In the genomic region with DNA sequence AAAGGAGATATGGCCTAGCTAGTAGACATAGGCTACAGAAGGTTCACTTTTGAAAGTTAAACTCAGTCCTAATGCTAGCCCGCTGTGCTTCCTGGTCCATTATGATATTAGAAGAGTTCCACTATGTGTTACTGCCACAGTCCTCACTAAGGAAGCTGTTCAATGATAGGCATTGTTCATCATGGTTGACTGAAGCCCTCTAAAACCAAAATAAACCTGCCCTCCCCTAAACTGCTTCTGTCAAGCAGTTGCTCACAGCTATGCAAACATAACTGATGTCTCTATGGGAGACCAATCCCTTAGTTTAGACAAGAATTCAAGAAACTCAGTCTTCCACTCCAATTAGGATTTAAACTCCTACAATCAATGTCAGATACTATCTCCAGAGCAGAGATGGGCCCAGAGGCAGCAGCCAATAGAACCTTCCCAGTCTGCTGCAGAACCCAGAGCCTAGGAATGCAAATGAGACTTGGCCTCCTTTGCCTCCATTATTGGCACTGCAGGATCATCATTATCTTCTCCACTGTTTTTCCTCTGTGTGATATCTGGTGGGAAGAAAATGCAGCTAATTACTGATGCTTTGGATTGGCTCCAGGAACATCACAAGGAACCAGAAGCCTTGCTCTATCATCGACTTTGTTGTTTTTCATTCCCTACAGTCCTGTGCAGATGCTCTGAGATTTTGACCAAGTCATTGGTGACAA, we compare ENCODE assay signal across 24 mouse cellular contexts.
A peak's percentile ranks its signal among the peaks of the same experiment; 100 is the strongest.
DNase-seq lines count a peak whose midpoint lies in the region; ATAC-seq and TF ChIP-seq lines count a peak whose summit lies in the region.
"Had no signal": no experiment of that assay in that cellular context is flagged by ENCODE, and none has a peak within 500 bp of the region (broad histone marks: within the 10 kb centered on the region; RNA-seq: fewer than 3 reads in every experiment).

No protein-coding gene starts in this region.

- no peaks in the 10 kb centered on the region for H3K36me3 ChIP-seq in forebrain, postnatal 0 days (ENCODE audit: insufficient read depth)
- no peaks in the 10 kb centered on the region for H3K36me3 ChIP-seq in forebrain, embryonic 12.5 days (replicated peaks)
- H3K36me3 ChIP-seq in splenic B cell, adult 2 months (ENCODE audit: control insufficient read depth, insufficient read depth, low read length, poor library complexity, severe bottlenecking): peaks cover 8% of the 10 kb centered on the region
- H3K36me3 ChIP-seq: embryonic facial prominence, embryonic 10.5 days; heart, embryonic 13.5 days; hindbrain, embryonic 12.5 days; midbrain, embryonic 12.5 days; neural tube, embryonic 13.5 days; stomach, embryonic 15.5 days had no signal

- DNase-seq in forebrain, postnatal 0 days: no peak
- DNase-seq in retina, postnatal 1 day: peak; percentile 1
- no peak for DNase-seq in retina, embryonic 14.5 days (ENCODE audit: low spot score)
- DNase-seq in splenic B cell, adult 2 months (ENCODE audit: low read depth, low spot score): peak; percentile 50
- DNase-seq in layer of hippocampus, adult 9-11 months: no peak
- DNase-seq: adrenal gland, adult 8-10 months; cerebellum, adult 11 months; cerebellum, adult 9-11 months; gastrocnemius, postnatal 25 days; heart, adult 18-20 months; heart, postnatal 14 days; kidney, adult 18-20 months; kidney, postnatal 4 days; thymus, postnatal 25 days had no signal

- no peak overlapping the region for H3K4me2 ChIP-seq in forebrain, postnatal 0 days (ENCODE audit: low read depth)
- H3K4me2 ChIP-seq in forebrain, embryonic 12.5 days: no peak overlapping the region
- H3K4me2 ChIP-seq: heart, embryonic 13.5 days; hindbrain, embryonic 12.5 days; midbrain, embryonic 12.5 days; neural tube, embryonic 13.5 days; stomach, embryonic 15.5 days had no signal

- no peaks in the 10 kb centered on the region for H3K4me1 ChIP-seq in forebrain, postnatal 0 days (ENCODE audit: insufficient read depth)
- H3K4me1 ChIP-seq in forebrain, embryonic 12.5 days: no peaks in the 10 kb centered on the region
- H3K4me1 ChIP-seq in bone marrow, adult 2 months (ENCODE audit: control insufficient read depth, insufficient read depth, low read length): peaks cover 4% of the 10 kb centered on the region; the same call in 1 of the 2 replicates
- H3K4me1 ChIP-seq: embryonic facial prominence, embryonic 10.5 days; heart, embryonic 13.5 days; hindbrain, embryonic 12.5 days; midbrain, embryonic 12.5 days; neural tube, embryonic 13.5 days; stomach, embryonic 15.5 days had no signal

- no peak overlapping the region for H3K9ac ChIP-seq in forebrain, postnatal 0 days
- no peak overlapping the region for H3K9ac ChIP-seq in forebrain, embryonic 12.5 days
- H3K9ac ChIP-seq: heart, embryonic 13.5 days; hindbrain, embryonic 12.5 days; midbrain, embryonic 12.5 days; neural tube, embryonic 13.5 days; stomach, embryonic 15.5 days had no signal

- no peak for TF ChIP-seq POLR2A in bone marrow, adult 2 months (IDR thresholded peaks at IDR 0.05; ENCODE audit: borderline replicate concordance, control insufficient read depth, low read depth, low read length)

- no peak overlapping the region for H3K4me3 ChIP-seq in forebrain, postnatal 0 days (ENCODE audit: low read depth, low read length)
- H3K4me3 ChIP-seq in forebrain, embryonic 12.5 days (replicated peaks): no peak overlapping the region
- H3K4me3 ChIP-seq in bone marrow, adult 2 months (replicated peaks; ENCODE audit: control insufficient read depth, low read depth, low read length): no peak overlapping the region
- H3K4me3 ChIP-seq: embryonic facial prominence, embryonic 10.5 days; heart, embryonic 13.5 days; hindbrain, embryonic 12.5 days; midbrain, embryonic 12.5 days; neural tube, embryonic 13.5 days; stomach, embryonic 15.5 days had no signal

- ATAC-seq in forebrain, postnatal 0 days: peak; percentile 23; the same call in 1 of the 2 replicates
- no peak for ATAC-seq in forebrain, embryonic 12.5 days (ENCODE audit: low FRiP score)
- ATAC-seq: activated CD4-positive, CD25-positive, alpha-beta regulatory T cell, adult 4 months; lung, postnatal 0 days had no signal

- H3K9me3 ChIP-seq in forebrain, postnatal 0 days (ENCODE audit: low read length): no peaks in the 10 kb centered on the region
- no peaks in the 10 kb centered on the region for H3K9me3 ChIP-seq in forebrain, embryonic 12.5 days
- H3K9me3 ChIP-seq: embryonic facial prominence, embryonic 10.5 days; heart, embryonic 13.5 days; hindbrain, embryonic 12.5 days; midbrain, embryonic 12.5 days; neural tube, embryonic 13.5 days; stomach, embryonic 15.5 days had no signal

- WGBS in forebrain, postnatal 0 days: 59% methylated on average over 2 of the region's 2 CpGs
- 88% methylated on average over 2 of the region's 2 CpGs for WGBS in forebrain, embryonic 12.5 days
- 53% methylated on average over 2 of the region's 2 CpGs for WGBS in bone marrow, adult 2 months

- no peaks in the 10 kb centered on the region for H3K27me3 ChIP-seq in forebrain, postnatal 0 days (ENCODE audit: insufficient read depth, low read length)
- H3K27me3 ChIP-seq in forebrain, embryonic 12.5 days: no peaks in the 10 kb centered on the region
- no peaks in the 10 kb centered on the region for H3K27me3 ChIP-seq in splenic B cell, adult 2 months (ENCODE audit: control insufficient read depth, insufficient read depth, low read length, poor library complexity, severe bottlenecking)
- H3K27me3 ChIP-seq: heart, embryonic 13.5 days; hindbrain, embryonic 12.5 days; midbrain, embryonic 12.5 days; neural tube, embryonic 13.5 days; stomach, embryonic 15.5 days had no signal

- TF ChIP-seq CTCF in forebrain, postnatal 0 days (IDR thresholded peaks at IDR 0.05; ENCODE audit: low read depth): no peak
- no peak for TF ChIP-seq CTCF in bone marrow, adult 2 months (IDR thresholded peaks at IDR 0.05; ENCODE audit: control insufficient read depth, insufficient read depth, low read length)

- no peak overlapping the region for H3K27ac ChIP-seq in forebrain, postnatal 0 days (ENCODE audit: low read depth, low read length)
- no peak overlapping the region for H3K27ac ChIP-seq in forebrain, embryonic 12.5 days
- 0 out of 2 replicates have a peak overlapping the region, but pooled peaks have one; percentile 36 for H3K27ac ChIP-seq in bone marrow, adult 2 months (ENCODE audit: control insufficient read depth, insufficient read depth, low read depth, low read length, poor library complexity)
- H3K27ac ChIP-seq: embryonic facial prominence, embryonic 10.5 days; heart, embryonic 13.5 days; hindbrain, embryonic 12.5 days; midbrain, embryonic 12.5 days; neural tube, embryonic 13.5 days; stomach, embryonic 15.5 days had no signal

Comparison
In these comparisons a context has a peak if more than half of its experiments do, and no peak if none do; other contexts are left out.
1. DNase-seq: peak in retina, postnatal 1 day (single experiment) and splenic B cell, adult 2 months (single experiment); none in forebrain, postnatal 0 days (single experiment), retina, embryonic 14.5 days (single experiment) and layer of hippocampus, adult 9-11 months (single experiment).